Mouse (Mus musculus) kidney, adult 2 months (tissue): ENCODE results near the gene Zbtb17. TPM values are rescaled to one million over a fixed set of nuclear protein-coding genes. Genes with fewer than 3 reads are reported as not detected.

Experiments
- DNase-seq: peaks from one replicate; pipeline ENCODE4 v3.0.0; 2021
- H3K27ac ChIP-seq: fragments of 200-500 bp; 2 replicates; pipeline ENCODE4 v1.5.1; 2012; ENCODE audit warnings: low read depth, low read length, control low read depth, inconsistent platforms; ENCODE audit not compliant: insufficient read depth
- H3K27me3 ChIP-seq: fragments of 200-500 bp; replicated peaks from 2 replicates; pipeline ENCODE4 v1.6.1; 2012; ENCODE audit warnings: mild to moderate bottlenecking, moderate library complexity, low read length, inconsistent platforms; ENCODE audit not compliant: control insufficient read depth, insufficient read depth
- H3K36me3 ChIP-seq: fragments of 200-500 bp; 2 replicates; pipeline ENCODE4 v1.6.1; 2012; ENCODE audit warnings: mild to moderate bottlenecking, moderate library complexity, low read length, inconsistent platforms; ENCODE audit not compliant: control insufficient read depth, insufficient read depth
- H3K4me1 ChIP-seq: fragments of 200-500 bp; 2 replicates; pipeline ENCODE4 v1.6.1; 2011; ENCODE audit warnings: low read length; ENCODE audit not compliant: control insufficient read depth, insufficient read depth
- H3K4me3 ChIP-seq: fragments of 200-500 bp; 2 replicates; pipeline ENCODE4 v1.5.1; 2011; ENCODE audit warnings: mild to moderate bottlenecking, low read depth, low read length, control low read depth; ENCODE audit not compliant: insufficient read depth
- CTCF ChIP-seq: fragments of 200-500 bp; conservative IDR thresholded peaks from 2 replicates; pipeline ENCODE4 v1.5.1; 2011; ENCODE audit warnings: low read depth, mild to moderate bottlenecking, control low read depth, low read length, moderate library complexity, mixed read lengths; ENCODE audit not compliant: insufficient read depth, insufficient read length
- POLR2A ChIP-seq: fragments of 200-500 bp; IDR thresholded peaks from one replicate; pipeline ENCODE4 v1.6.1; 2011; ENCODE audit warnings: low read depth, low read length, control low read depth
- WGBS: fragments of 180-500 bp; shearing (Covaris S2); methylation state at CpG from one replicate; pipeline ENCODE4 v1.1.7; 2018; 5-methylcytosine and 5-hydroxymethylcytosine counted together
- polyA plus RNA-seq: library from polyadenylated mRNA; depleted of rRNA; stranded (reverse); fragments of >200 nt; gene quantifications from 2 replicates; pipeline ENCODE4 v1.2.3, GENCODE M21; 2012

Zbtb17 gene
- polyA plus RNA-seq, 1 experiment = 23.4 TPM

DNA sequence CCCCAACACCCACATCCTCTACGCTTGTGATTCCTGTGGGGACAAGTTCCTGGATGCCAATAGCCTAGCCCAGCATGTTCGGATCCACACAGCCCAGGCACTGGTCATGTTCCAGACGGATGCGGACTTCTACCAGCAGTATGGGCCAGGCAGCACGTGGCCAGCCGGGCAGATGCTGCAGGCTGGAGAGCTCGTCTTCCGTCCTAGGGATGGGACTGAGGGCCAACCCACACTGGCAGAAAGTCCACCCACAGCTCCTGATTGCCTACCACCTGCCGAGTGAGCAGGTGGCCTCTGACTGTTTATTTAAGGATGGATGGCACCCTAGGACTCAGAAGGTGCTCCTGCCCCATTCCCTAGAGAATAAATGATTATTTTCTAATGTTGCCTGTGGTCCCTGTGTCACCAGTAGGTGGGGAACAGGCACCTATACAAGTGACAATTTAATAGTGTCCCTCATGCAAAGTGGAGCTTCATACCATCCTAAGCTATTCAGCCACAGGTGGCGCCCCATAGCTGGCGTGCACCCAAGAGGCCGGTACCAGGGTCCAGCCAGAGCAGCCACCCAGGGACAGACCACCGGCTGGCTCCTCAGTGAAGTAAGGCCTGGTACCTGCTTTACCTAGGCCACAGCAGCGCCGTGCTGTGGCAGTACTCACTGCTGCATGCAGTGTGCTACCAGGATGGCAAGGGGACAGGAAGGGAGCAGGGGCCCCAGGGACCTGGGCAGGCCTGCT lies 22.6 kb downstream of the Zbtb17 start:
- WGBS = 82% methylated on average over 15 of the region's 15 CpGs
- Histone ChIP-seq H3K36me3 (peaks cover 12% of the 10 kb centered on the region), H3K4me1 (peaks cover 8% of the 10 kb centered on the region; the same call in 1 of the 2 replicates), H3K27ac (no peak overlapping the region), H3K4me3 (no peak overlapping the region), H3K27me3 (no peaks in the 10 kb centered on the region)
- TF ChIP-seq CTCF (0 out of 2 replicates have a peak, but pooled peaks have one; percentile 14), POLR2A (no peak)
- DNase-seq = no peak

DNA sequence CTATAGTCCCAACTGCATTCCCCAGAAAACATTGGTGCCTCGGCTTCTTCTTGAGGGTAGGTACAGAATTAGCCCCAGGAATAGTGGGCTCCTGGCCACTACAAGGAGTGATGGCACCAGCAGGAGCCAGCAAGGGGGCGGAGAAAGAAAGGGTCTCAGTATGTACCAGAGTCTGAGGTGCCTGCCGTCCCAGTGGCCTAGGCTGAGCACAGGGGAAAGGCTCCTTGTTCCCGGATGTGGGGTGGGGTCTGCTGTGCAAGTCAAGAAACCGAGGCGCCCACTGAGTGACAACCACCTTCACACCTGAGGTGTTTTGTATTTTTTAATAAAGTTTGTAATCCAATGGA lies 23.1 kb downstream of the Zbtb17 start:
- 80% methylated on average over 6 of the region's 6 CpGs for WGBS
- H3K4me1 ChIP-seq = peaks cover 8% of the 10 kb centered on the region; the same call in 1 of the 2 replicates
- H3K36me3 ChIP-seq = peaks cover 12% of the 10 kb centered on the region
- DNase-seq = no peak
- H3K27ac ChIP-seq = no peak overlapping the region
- TF ChIP-seq CTCF = no peak
- TF ChIP-seq POLR2A = no peak
- no peaks in the 10 kb centered on the region for H3K27me3 ChIP-seq
- H3K4me3 ChIP-seq = no peak overlapping the region

DNA sequence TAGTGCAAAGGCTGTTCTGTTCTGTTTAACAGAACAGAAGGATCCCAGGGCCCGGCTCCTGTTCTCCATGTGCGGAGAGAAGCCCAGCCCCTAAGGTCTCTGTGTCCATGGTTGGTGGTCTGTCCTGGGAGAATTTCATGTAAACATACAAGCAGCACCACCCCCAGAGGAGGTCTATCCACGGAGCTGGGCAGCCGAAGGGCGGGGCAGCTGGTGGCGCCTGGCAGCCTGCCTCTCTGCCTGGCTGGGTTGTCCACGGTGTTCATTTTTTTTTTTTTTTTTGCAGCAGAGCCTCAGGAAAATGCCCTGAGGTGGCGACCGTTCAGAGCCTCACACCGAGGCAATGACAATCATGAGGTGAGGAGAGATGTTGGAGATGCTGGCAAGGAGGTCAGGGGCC lies 24.1 kb downstream of the Zbtb17 start:
- TF ChIP-seq POLR2A = no peak
- TF ChIP-seq CTCF = no peak
- Histone ChIP-seq H3K4me3 (no peak overlapping the region), H3K36me3 (peaks cover 12% of the 10 kb centered on the region), H3K27ac (no peak overlapping the region), H3K27me3 (no peaks in the 10 kb centered on the region), H3K4me1 (peaks cover 4% of the 10 kb centered on the region; the same call in 1 of the 2 replicates)
- 36% methylated on average over 10 of the region's 10 CpGs for WGBS
- peak; percentile 34 for DNase-seq

DNA sequence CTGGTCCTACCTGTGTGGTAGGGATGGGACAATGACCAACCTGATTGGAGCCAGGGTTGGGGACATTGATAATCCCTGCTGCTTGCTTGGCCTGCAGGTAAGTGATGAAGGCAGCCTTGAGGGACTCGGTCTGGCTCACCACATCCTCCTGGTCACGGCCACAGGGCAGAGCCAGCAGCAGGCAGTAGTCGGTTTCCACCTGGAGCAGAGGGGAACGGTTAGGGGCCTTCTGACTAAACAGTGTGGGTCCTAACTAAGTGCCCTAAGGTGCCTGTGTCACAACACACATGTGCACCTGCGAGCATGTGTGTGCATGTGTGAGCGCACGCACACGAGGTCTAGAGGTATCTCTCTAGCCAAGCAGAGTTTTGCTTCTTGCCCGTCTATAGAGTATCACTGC lies 24.9 kb downstream of the Zbtb17 start:
- DNase-seq = no peak
- H3K4me1 ChIP-seq = no peaks in the 10 kb centered on the region
- TF ChIP-seq POLR2A = no peak
- no peak for TF ChIP-seq CTCF
- no peak overlapping the region for H3K4me3 ChIP-seq
- 88% methylated on average over 9 of the region's 9 CpGs for WGBS
- H3K27me3 ChIP-seq = no peaks in the 10 kb centered on the region
- H3K27ac ChIP-seq = no peak overlapping the region
- H3K36me3 ChIP-seq = peaks cover 12% of the 10 kb centered on the region

DNA sequence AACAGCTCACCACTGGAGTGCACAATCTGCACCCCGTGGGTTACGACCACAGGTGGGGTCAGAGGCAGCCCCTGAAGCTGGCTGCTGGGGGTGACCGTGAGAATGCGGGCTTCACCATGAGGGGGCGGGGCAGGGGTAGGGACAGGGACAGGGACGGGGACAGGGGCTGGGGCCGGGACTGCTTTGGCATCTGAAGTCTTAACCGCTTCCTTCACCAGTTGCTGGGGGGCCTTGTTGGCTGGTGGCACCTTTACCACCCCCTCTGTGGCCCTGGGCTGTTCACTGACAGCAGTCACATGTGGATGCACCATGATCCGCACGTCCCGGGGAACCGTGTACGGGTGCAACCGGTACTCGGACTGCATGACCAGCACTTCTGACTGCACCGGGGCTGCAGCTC lies 27.0 kb downstream of the Zbtb17 start:
- no peak for TF ChIP-seq POLR2A
- TF ChIP-seq CTCF = no peak
- Histone ChIP-seq H3K27me3 (no peaks in the 10 kb centered on the region), H3K4me1 (no peaks in the 10 kb centered on the region), H3K4me3 (no peak overlapping the region), H3K27ac (no peak overlapping the region), H3K36me3 (peaks cover 18% of the 10 kb centered on the region)
- no peak for DNase-seq
- WGBS = 97% methylated on average over 16 of the region's 16 CpGs

DNA sequence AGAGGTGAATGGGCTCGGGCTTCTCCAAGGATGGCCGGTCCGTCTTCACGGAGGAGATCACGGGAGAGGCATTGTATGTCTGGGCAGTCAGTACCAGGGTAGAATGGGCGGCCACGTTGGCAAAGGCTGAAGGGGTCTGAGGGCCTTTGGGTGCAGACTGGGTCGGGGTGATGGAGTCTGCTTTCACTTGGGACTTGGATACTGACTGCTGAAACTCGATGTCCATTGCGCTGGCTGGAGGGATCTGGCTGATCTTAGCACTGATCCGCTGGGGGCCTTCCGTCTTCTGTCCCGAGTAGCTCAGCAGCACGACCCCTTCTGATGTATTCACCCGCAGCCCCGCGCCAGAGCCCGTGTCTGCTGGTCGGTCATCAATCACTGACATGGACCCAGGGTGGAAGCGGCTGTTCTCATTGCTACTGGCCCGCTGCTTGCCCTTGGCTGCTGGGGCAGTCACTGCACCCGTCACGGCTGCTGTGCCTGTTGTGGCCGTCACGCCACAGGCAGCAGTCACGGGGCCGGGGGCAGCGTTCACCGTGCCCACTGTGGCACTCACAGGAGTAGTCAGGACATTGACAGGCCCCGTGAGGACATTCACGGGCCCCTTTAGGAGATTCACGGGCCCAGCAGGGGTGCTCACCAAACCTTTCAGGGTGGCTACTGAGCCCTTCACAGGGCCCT lies 28.3 kb downstream of the Zbtb17 start:
- DNase-seq = no peak

DNA sequence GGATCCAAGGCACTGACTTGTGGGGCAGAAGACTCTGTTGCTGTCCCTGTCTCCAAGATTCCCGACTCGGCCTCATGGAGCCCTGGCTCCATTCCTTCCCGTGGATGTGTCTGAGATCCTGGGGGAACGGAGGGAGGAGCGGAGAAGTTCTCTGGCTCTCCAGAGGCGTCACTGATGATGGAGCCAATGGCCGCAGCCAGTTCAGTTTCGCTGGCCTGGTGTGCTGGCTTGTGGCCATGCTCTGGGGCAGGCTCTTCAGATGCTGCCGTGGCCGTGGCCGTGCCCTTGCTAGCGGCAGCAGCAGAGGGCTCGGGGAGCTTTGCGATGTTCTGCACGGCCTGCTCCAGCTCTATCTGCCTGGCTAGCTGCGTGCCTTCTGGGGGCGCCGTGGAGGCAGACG lies 30.0 kb downstream of the Zbtb17 start:
- H3K27ac ChIP-seq = no peak overlapping the region
- H3K4me1 ChIP-seq = no peaks in the 10 kb centered on the region
- 71% methylated on average over 19 of the region's 19 CpGs for WGBS
- TF ChIP-seq POLR2A (no peak), CTCF (no peak)
- peaks cover 29% of the 10 kb centered on the region for H3K36me3 ChIP-seq
- H3K4me3 ChIP-seq = no peak overlapping the region
- peak; percentile 28 for DNase-seq
- no peaks in the 10 kb centered on the region for H3K27me3 ChIP-seq

More for the DNA sequence above, 28.3 kb downstream of the Zbtb17 start:
- 81% methylated on average over 32 of the region's 32 CpGs for WGBS
- H3K27me3 ChIP-seq = no peaks in the 10 kb centered on the region
- no peak overlapping the region for H3K27ac ChIP-seq
- no peak for TF ChIP-seq POLR2A
- TF ChIP-seq CTCF = no peak
- no peak overlapping the region for H3K4me3 ChIP-seq
- no peaks in the 10 kb centered on the region for H3K4me1 ChIP-seq
- H3K36me3 ChIP-seq = peaks cover 23% of the 10 kb centered on the region
